ENCODE assay signal across 9 mouse cellular contexts in the genomic region with DNA sequence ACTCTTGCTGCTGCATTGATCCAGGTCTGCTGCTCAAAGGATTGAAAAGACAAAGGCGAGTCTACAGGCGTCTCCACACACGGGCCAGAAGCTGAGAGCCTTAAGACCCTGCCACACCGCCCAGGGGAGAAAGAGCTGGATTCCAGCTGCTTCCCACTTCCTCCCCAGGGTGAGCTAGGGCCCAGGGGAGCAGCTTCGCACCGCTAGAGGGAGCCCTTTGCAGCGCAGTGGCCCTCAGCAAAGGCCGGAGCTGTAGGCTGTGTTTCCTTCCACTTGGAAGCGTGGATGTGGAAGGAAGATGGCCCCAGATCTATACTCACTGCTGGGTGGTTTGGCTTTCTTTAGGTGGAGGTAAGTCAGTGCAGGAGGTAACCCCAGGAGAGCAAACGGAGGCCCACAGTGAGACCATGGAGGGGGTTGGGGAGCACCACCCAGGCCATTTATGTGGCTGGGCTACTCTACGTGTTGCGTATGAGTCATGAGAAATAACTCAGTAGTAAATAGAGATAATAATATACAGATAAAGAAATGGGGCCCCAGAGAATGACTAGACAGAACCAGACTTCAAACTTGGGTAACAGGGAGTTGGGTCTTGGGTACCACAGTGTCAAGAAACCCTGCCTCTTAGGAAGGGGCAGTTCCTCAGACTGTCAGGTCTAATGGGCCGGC. TPM values are rescaled to one million over a fixed set of nuclear protein-coding genes. Genes with fewer than 3 reads are reported as not detected.
DNase-seq lines count a peak whose midpoint lies in the region; ATAC-seq and TF ChIP-seq lines count a peak whose summit lies in the region.
"Had no signal": no experiment of that assay in that cellular context is flagged by ENCODE, and none has a peak within 500 bp of the region (broad histone marks: within the 10 kb centered on the region; RNA-seq: fewer than 3 reads in every experiment).

No protein-coding gene starts in this region.

- no peaks in the 10 kb centered on the region for H3K36me3 ChIP-seq in embryonic facial prominence, embryonic 10.5 days (replicated peaks)
- H3K36me3 ChIP-seq in heart, adult 2 months (ENCODE audit: control insufficient read depth, insufficient read depth, low read length) = no peaks in the 10 kb centered on the region
- no peaks in the 10 kb centered on the region for H3K36me3 ChIP-seq in limb, embryonic 13.5 days
- no peaks in the 10 kb centered on the region for H3K36me3 ChIP-seq in splenic B cell, adult 2 months (ENCODE audit: control insufficient read depth, insufficient read depth, low read length, poor library complexity, severe bottlenecking)
- H3K36me3 ChIP-seq: embryonic facial prominence, embryonic 15.5 days had no signal

- peak; percentile 64 for DNase-seq in A20 (ENCODE audit: low read depth, low spot score)
- DNase-seq in adrenal gland, adult 2 months = peak; percentile 89
- DNase-seq in embryonic facial prominence, embryonic 10.5 days (ENCODE audit: low spot score) = peak; percentile 83
- peak; percentile 85 to 89 for DNase-seq in heart, adult 2 months
- peak; percentile 68 to 84 for DNase-seq in kidney, adult 8-10 months
- DNase-seq in monocyte, adult 2 months (ENCODE audit: low read depth in 1 of 2, low spot score in 2 of 2) = peak; percentile 60 to 73
- DNase-seq in splenic B cell, adult 2 months (ENCODE audit: low read depth, low spot score) = peak; percentile 83

- peaks cover 23% of the 10 kb centered on the region for H3K27me3 ChIP-seq in embryonic facial prominence, embryonic 10.5 days (replicated peaks; ENCODE audit: low read depth, poor library complexity, severe bottlenecking)
- no peaks in the 10 kb centered on the region for H3K27me3 ChIP-seq in heart, adult 2 months (ENCODE audit: control insufficient read depth, insufficient read depth, low read length)
- no peaks in the 10 kb centered on the region for H3K27me3 ChIP-seq in limb, embryonic 13.5 days
- H3K27me3 ChIP-seq in splenic B cell, adult 2 months (ENCODE audit: control insufficient read depth, insufficient read depth, low read length, poor library complexity, severe bottlenecking) = no peaks in the 10 kb centered on the region
- H3K27me3 ChIP-seq: embryonic facial prominence, embryonic 15.5 days had no signal

- ATAC-seq in limb, embryonic 13.5 days (ENCODE audit: low FRiP score, low read depth) = peak; percentile 55

- peak overlapping the region; percentile 21; the same call in 1 of the 2 replicates for H3K4me2 ChIP-seq in limb, embryonic 13.5 days (replicated peaks)
- H3K4me2 ChIP-seq: embryonic facial prominence, embryonic 15.5 days had no signal

- peak overlapping the region; percentile 78 for H3K27ac ChIP-seq in embryonic facial prominence, embryonic 10.5 days (replicated peaks)
- no peak overlapping the region for H3K27ac ChIP-seq in heart, adult 2 months
- no peak overlapping the region for H3K27ac ChIP-seq in limb, embryonic 13.5 days
- H3K27ac ChIP-seq: embryonic facial prominence, embryonic 15.5 days had no signal

- H3K9ac ChIP-seq in heart, adult 2 months (ENCODE audit: low read depth, low read length) = no peak overlapping the region
- H3K9ac ChIP-seq in limb, embryonic 13.5 days = 0 out of 2 replicates have a peak overlapping the region, but pooled peaks have one; percentile 32
- H3K9ac ChIP-seq: embryonic facial prominence, embryonic 15.5 days had no signal

- H3K4me3 ChIP-seq in embryonic facial prominence, embryonic 10.5 days = peak overlapping the region; percentile 39; the same call in 1 of the 2 replicates
- no peak overlapping the region for H3K4me3 ChIP-seq in heart, adult 2 months
- H3K4me3 ChIP-seq in limb, embryonic 13.5 days = no peak overlapping the region
- H3K4me3 ChIP-seq: embryonic facial prominence, embryonic 15.5 days had no signal

- TF ChIP-seq EP300 in heart, adult 2 months (IDR thresholded peaks at IDR 0.05; ENCODE audit: insufficient read depth, low read depth, low read length) = peak; percentile 93

- TF ChIP-seq CTCF in heart, adult 2 months (IDR thresholded peaks at IDR 0.05) = peak; percentile 96

- H3K4me1 ChIP-seq in embryonic facial prominence, embryonic 10.5 days = peaks cover 18% of the 10 kb centered on the region
- no peaks in the 10 kb centered on the region for H3K4me1 ChIP-seq in heart, adult 2 months (ENCODE audit: control insufficient read depth, insufficient read depth, low read length)
- peaks cover 7% of the 10 kb centered on the region for H3K4me1 ChIP-seq in limb, embryonic 13.5 days

- WGBS in embryonic facial prominence, embryonic 10.5 days = 31% methylated on average over 13 of the region's 13 CpGs
- 29% methylated on average over 13 of the region's 13 CpGs for WGBS in heart, adult 2 months
- WGBS in limb, embryonic 13.5 days = 35% methylated on average over 13 of the region's 13 CpGs

- no peak for TF ChIP-seq POLR2A in heart, adult 2 months (IDR thresholded peaks at IDR 0.05; ENCODE audit: insufficient read depth, low read depth, low read length)

- no peaks in the 10 kb centered on the region for H3K79me2 ChIP-seq in heart, adult 2 months (replicated peaks; ENCODE audit: control insufficient read depth, insufficient read depth, low read length)

- intact Hi-C loops in heart, adult 2 months (cut with DNase I) = loop anchor here (1.0 to 2.0 kb wide), 3 partner anchors 42 to 108 kb away; a partner anchor contains a TSS

- peaks cover 9% of the 10 kb centered on the region; the same call in 1 of the 2 replicates for H3K9me3 ChIP-seq in embryonic facial prominence, embryonic 10.5 days
- peaks cover 7% of the 10 kb centered on the region for H3K9me3 ChIP-seq in limb, embryonic 13.5 days
- H3K9me3 ChIP-seq: embryonic facial prominence, embryonic 15.5 days had no signal

RNA-seq across cellular contexts. Expression of a gene that starts 39.5 kb away (rescaled TPM):
- total RNA-seq in adrenal gland, adult 2 months (2021) = 1 to 10 TPM; 8.4 to 9.5 TPM
- polyA plus RNA-seq in adrenal gland, adult 2 months (2012; rRNA removed) = 40.3 and 49.3 TPM in 2 replicates
- polyA plus RNA-seq in embryonic facial prominence, embryonic 10.5 days (2016; fragmentation: Nextera tagmentation; extraction: Ambion mirVana) = 2.5 and 3.1 TPM in 2 replicates
- 1 to 10 TPM; 9.2 to 9.3 TPM for total RNA-seq in heart, adult 2 months (2021)
- 11.2 and 14.6 TPM in 2 replicates for polyA plus RNA-seq in heart, adult 2 months (2012; rRNA removed)
- 3.4 and 3.6 TPM in 2 replicates for polyA plus RNA-seq in limb, embryonic 13.5 days (2015; fragmentation: Nextera tagmentation; extraction: Ambion mirVana)

RNA-seq across cellular contexts. Expression of a gene that starts 52.3 kb away (rescaled TPM):
- not detected for total RNA-seq in adrenal gland, adult 2 months (2021)
- not detected in 2 replicates for polyA plus RNA-seq in adrenal gland, adult 2 months (2012; rRNA removed)
- polyA plus RNA-seq in embryonic facial prominence, embryonic 10.5 days (2016; fragmentation: Nextera tagmentation; extraction: Ambion mirVana) = 0.10 TPM in 1 of 2 replicates, not detected in the other
- total RNA-seq in heart, adult 2 months (2021) = not detected
- not detected in 2 replicates for polyA plus RNA-seq in heart, adult 2 months (2012; rRNA removed)
- not detected in 2 replicates for polyA plus RNA-seq in limb, embryonic 13.5 days (2015; fragmentation: Nextera tagmentation; extraction: Ambion mirVana)
- polyA plus RNA-seq: embryonic facial prominence, embryonic 15.5 days had no signal

RNA-seq across cellular contexts. Expression of a gene that starts 57.0 kb away (rescaled TPM):
- 1 to 10 TPM; 3.2 to 6.9 TPM for total RNA-seq in adrenal gland, adult 2 months (2021)
- 14.1 and 14.8 TPM in 2 replicates for polyA plus RNA-seq in adrenal gland, adult 2 months (2012; rRNA removed)
- polyA plus RNA-seq in embryonic facial prominence, embryonic 10.5 days (2016; fragmentation: Nextera tagmentation; extraction: Ambion mirVana) = 13.6 and 16.7 TPM in 2 replicates
- 1 to 10 TPM; 2.8 to 4.5 TPM for total RNA-seq in heart, adult 2 months (2021)
- 3.7 and 4.4 TPM in 2 replicates for polyA plus RNA-seq in heart, adult 2 months (2012; rRNA removed)
- polyA plus RNA-seq in limb, embryonic 13.5 days (2015; fragmentation: Nextera tagmentation; extraction: Ambion mirVana) = 15.6 and 15.8 TPM in 2 replicates
